ENCODE assay signal across 11 mouse cellular contexts in genomic region chr12:54080996-54081395, GRCm38 (mm10).
"Had no signal": no experiment of that assay in that cellular context is flagged by ENCODE, and none has a peak within 500 bp of the region (broad histone marks: within the 10 kb centered on the region; RNA-seq: fewer than 3 reads in every experiment).

No protein-coding gene starts in this region.

- DNase-seq: liver; liver, embryonic 13.5 days; liver, postnatal 0 days; lung, adult 18-20 months; lung, adult 2 months; lung, embryonic 14.5 days; lung, postnatal 10 days; lung, postnatal 14 days; lung, postnatal 36 days; lung, postnatal 4 days; midbrain, embryonic 14.5 days had no signal
